Mouse (Mus musculus) MEL (cell line): ENCODE data around the gene Tbc1d1. TPM values are rescaled to one million over a fixed set of nuclear protein-coding genes. Genes with fewer than 3 reads are reported as not detected.

Source experiments
- DNase-seq: peaks from one replicate; pipeline ENCODE4 v3.0.0; 2011; ENCODE audit warnings: low read depth, low spot score
- H3K27ac ChIP-seq: 2 replicates; pipeline ENCODE4 v1.5.1; 2012; ENCODE audit warnings: low read depth, mild to moderate bottlenecking, control low read depth, low read length, moderate library complexity; ENCODE audit not compliant: control insufficient read depth
- H3K27me3 ChIP-seq, 2 experiments: fragments of 150-350 bp in 1 of 2; sonication (generic) in 1 of 2; 2 replicates each; pipeline ENCODE4 v1.6.1; 2012; ENCODE audit warnings: low read length in 2 of 2, mild to moderate bottlenecking in 2 of 2, improper control_type of control experiment in 1 of 2, moderate library complexity in 1 of 2; ENCODE audit not compliant: insufficient read depth in 2 of 2, control insufficient read depth in 1 of 2
- H3K36me3 ChIP-seq, 2 experiments: 2 replicates each; pipeline ENCODE4 v1.6.1; 2012 to 2014; ENCODE audit warnings: low read length in 2 of 2, improper control_type of control experiment in 1 of 2, inconsistent platforms in 1 of 2, mild to moderate bottlenecking in 1 of 2; ENCODE audit not compliant: insufficient read depth in 2 of 2, control insufficient read depth in 1 of 2
- H3K4me1 ChIP-seq, 2 experiments: fragments of 150-350 bp in 1 of 2; sonication (generic) in 1 of 2; 2 replicates each; pipeline ENCODE4 v1.6.1; 2012; ENCODE audit warnings: low read length in 2 of 2, improper control_type of control experiment in 1 of 2, mild to moderate bottlenecking in 1 of 2; ENCODE audit not compliant: insufficient read depth in 2 of 2, control insufficient read depth in 1 of 2
- H3K4me3 ChIP-seq, 2 experiments: fragments of 150-350 bp in 1 of 2; sonication (generic) in 1 of 2; 2 replicates each; pipeline ENCODE4 v1.5.1; 2012; ENCODE audit warnings: low read depth in 2 of 2, low read length in 2 of 2, mild to moderate bottlenecking in 2 of 2, moderate library complexity in 2 of 2, control low read depth in 1 of 2, improper control_type of control experiment in 1 of 2; ENCODE audit not compliant: control insufficient read depth in 1 of 2, insufficient read depth in 1 of 2
- H3K79me2 ChIP-seq: 2 replicates; pipeline ENCODE4 v1.6.1; 2012; ENCODE audit warnings: mild to moderate bottlenecking, low read length, moderate library complexity; ENCODE audit not compliant: control insufficient read depth, poor library complexity, insufficient read depth
- H3K9ac ChIP-seq: 2 replicates; pipeline ENCODE4 v1.6.1; 2012; ENCODE audit warnings: low read depth, mild to moderate bottlenecking, control low read depth, low read length, moderate library complexity; ENCODE audit not compliant: control insufficient read depth, poor library complexity, severe bottlenecking
- H3K9me3 ChIP-seq: fragments of 150-350 bp; sonication (generic); replicated peaks from 2 replicates; pipeline ENCODE4 v1.6.1; 2012; ENCODE audit warnings: mild to moderate bottlenecking, low read length, improper control_type of control experiment, moderate library complexity; ENCODE audit not compliant: insufficient read depth
- BHLHE40 ChIP-seq: IDR thresholded peaks from 2 replicates; pipeline ENCODE4 v1.6.1; 2012; ENCODE audit warnings: low read depth, mild to moderate bottlenecking, inconsistent platforms, low read length, improper control_type of control experiment, borderline replicate concordance
- CHD1 ChIP-seq: IDR thresholded peaks from 2 replicates; pipeline ENCODE4 v1.6.1; 2012; ENCODE audit warnings: low read depth, mild to moderate bottlenecking, inconsistent platforms, low read length, improper control_type of control experiment
- CTCF ChIP-seq, 3 experiments: IDR thresholded peaks in 2 of 3; conservative IDR thresholded peaks in 1 of 3; 2 replicates each; pipeline ENCODE4 v1.5.1; 2011 to 2012; ENCODE audit warnings: low read length in 3 of 3, low read depth in 2 of 3, mild to moderate bottlenecking in 2 of 3, improper control_type of control experiment in 1 of 3, inconsistent platforms in 1 of 3, mixed read lengths in 1 of 3, moderate library complexity in 1 of 3; ENCODE audit not compliant: control insufficient read depth in 1 of 3, insufficient read depth in 1 of 3, poor library complexity in 1 of 3, severe bottlenecking in 1 of 3
- E2F4 ChIP-seq: IDR thresholded peaks from 2 replicates; pipeline ENCODE4 v1.6.1; 2011; ENCODE audit warnings: low read depth, low read length, improper control_type of control experiment, borderline replicate concordance
- EP300 ChIP-seq, 2 experiments: IDR thresholded peaks; 2 replicates each; pipeline ENCODE4 v1.6.1; 2011; ENCODE audit warnings: improper control_type of control experiment in 2 of 2, low read length in 2 of 2, low read depth in 1 of 2, mild to moderate bottlenecking in 1 of 2
- GATA1 ChIP-seq: IDR thresholded peaks from 2 replicates; pipeline ENCODE4 v1.6.1; 2011; ENCODE audit warnings: low read depth, low read length, improper control_type of control experiment
- JUND ChIP-seq: IDR thresholded peaks from 2 replicates; pipeline ENCODE4 v1.6.1; 2011; ENCODE audit warnings: low read depth, mild to moderate bottlenecking, improper control_type of control experiment, low read length
- MAFK ChIP-seq: IDR thresholded peaks from 2 replicates; pipeline ENCODE4 v1.6.1; 2011; ENCODE audit warnings: low read depth, mild to moderate bottlenecking, low read length, improper control_type of control experiment, borderline replicate concordance
- MAZ ChIP-seq: IDR thresholded peaks from 2 replicates; pipeline ENCODE4 v1.6.1; 2012; ENCODE audit warnings: low read depth, mild to moderate bottlenecking, inconsistent platforms, low read length, improper control_type of control experiment
- MEF2A ChIP-seq: IDR thresholded peaks from 2 replicates; pipeline ENCODE4 v1.6.1; 2014; ENCODE audit warnings: low read depth, mild to moderate bottlenecking, inconsistent platforms, low read length, improper control_type of control experiment; ENCODE audit not compliant: poor library complexity, insufficient replicate concordance, severe bottlenecking; ENCODE audit errors: extremely low read depth
- NELFE ChIP-seq: IDR thresholded peaks from 2 replicates; pipeline ENCODE4 v1.6.1; 2011; ENCODE audit warnings: low read depth, low read length, improper control_type of control experiment
- POLR2AphosphoS2 ChIP-seq: IDR thresholded peaks from 2 replicates; pipeline ENCODE4 v1.6.1; 2011; ENCODE audit warnings: low read length, improper control_type of control experiment
- RAD21 ChIP-seq: IDR thresholded peaks from 2 replicates; pipeline ENCODE4 v1.6.1; 2011; ENCODE audit warnings: mild to moderate bottlenecking, low read depth, low read length, improper control_type of control experiment
- RCOR1 ChIP-seq: IDR thresholded peaks from 2 replicates; pipeline ENCODE4 v1.6.1; 2012; ENCODE audit warnings: low read depth, mild to moderate bottlenecking, inconsistent platforms, low read length, improper control_type of control experiment
- TAL1 ChIP-seq: IDR thresholded peaks from 2 replicates; pipeline ENCODE4 v1.6.1; 2012; ENCODE audit warnings: mild to moderate bottlenecking, inconsistent platforms, low read length, moderate library complexity, mixed read lengths
- TBP ChIP-seq: IDR thresholded peaks from 2 replicates; pipeline ENCODE4 v1.8.0; 2011; ENCODE audit warnings: low read depth, low read length, improper control_type of control experiment
- UBTF ChIP-seq: IDR thresholded peaks from 2 replicates; pipeline ENCODE4 v1.6.1; 2012; ENCODE audit warnings: low read depth, mild to moderate bottlenecking, inconsistent platforms, low read length, improper control_type of control experiment, moderate library complexity, borderline replicate concordance; ENCODE audit not compliant: insufficient read depth
- USF1 ChIP-seq: IDR thresholded peaks from 2 replicates; pipeline ENCODE4 v1.6.1; 2014; ENCODE audit warnings: low read depth, mild to moderate bottlenecking, inconsistent platforms, low read length, improper control_type of control experiment, moderate library complexity
- polyA plus RNA-seq, 2 experiments: library from polyadenylated mRNA; stranded (reverse) in 1 of 2; unstranded in 1 of 2; fragments of >175 nt in 1 of 2; fragments of >200 nt in 1 of 2; gene quantifications; 2 replicates each; pipeline versions ENCODE4 v1.2.1 to v1.2.4; 2012; ENCODE audit warnings: low replicate concordance in 2 of 2, low read depth in 1 of 2; ENCODE audit not compliant: insufficient read length in 2 of 2, insufficient read depth in 1 of 2, missing spikeins in 1 of 2
- total RNA-seq: library from RNA; depleted of rRNA; stranded (reverse); fragments of 300-350 nt; gene quantifications from 2 replicates; pipeline ENCODE4 v1.2.3, GENCODE M21; 2012

The Tbc1d1 gene
- total and polyA plus RNA-seq, 3 experiments: 22.5 to 24.4 TPM; not detected in 1

DNA sequence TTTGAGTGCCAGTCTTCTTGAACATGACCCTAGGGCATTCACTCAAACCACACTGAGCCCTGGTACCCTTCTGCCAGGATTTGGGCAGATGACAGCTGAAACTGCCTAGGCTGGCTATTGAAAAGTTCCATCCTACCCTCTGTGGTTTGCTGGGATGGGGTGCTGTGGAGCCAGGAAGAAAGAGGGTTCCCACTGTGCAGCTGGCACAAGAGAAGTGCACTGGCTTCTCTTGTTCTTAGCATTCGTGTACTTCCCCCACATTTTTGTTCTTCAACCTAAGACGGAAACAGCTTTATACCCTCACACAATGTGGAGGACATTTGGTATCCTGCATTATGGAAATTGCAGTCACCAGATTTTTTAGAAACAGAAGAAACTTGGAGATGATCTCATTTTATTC is 9.7 kb downstream of the Tbc1d1 start:
- Histone ChIP-seq H3K27ac (no peak overlapping the region), H3K36me3 (peaks cover 0 to 22% of the 10 kb centered on the region in 2 experiments; a peak in 2 of 4 replicates), H3K9me3 (no peaks in the 10 kb centered on the region), H3K9ac (no peak overlapping the region), H3K79me2 (peaks cover 2% of the 10 kb centered on the region; the same call in 1 of the 2 replicates), H3K27me3 (no peaks in the 10 kb centered on the region), H3K4me1 (peaks cover 18 to 29% of the 10 kb centered on the region in 2 experiments), H3K4me3 (no peak overlapping the region)
- TF ChIP-seq USF1: no peak
- no peak for TF ChIP-seq POLR2AphosphoS2
- TF ChIP-seq CHD1: no peak
- TF ChIP-seq E2F4: no peak
- no peak for TF ChIP-seq GATA1
- no peak for DNase-seq

DNA sequence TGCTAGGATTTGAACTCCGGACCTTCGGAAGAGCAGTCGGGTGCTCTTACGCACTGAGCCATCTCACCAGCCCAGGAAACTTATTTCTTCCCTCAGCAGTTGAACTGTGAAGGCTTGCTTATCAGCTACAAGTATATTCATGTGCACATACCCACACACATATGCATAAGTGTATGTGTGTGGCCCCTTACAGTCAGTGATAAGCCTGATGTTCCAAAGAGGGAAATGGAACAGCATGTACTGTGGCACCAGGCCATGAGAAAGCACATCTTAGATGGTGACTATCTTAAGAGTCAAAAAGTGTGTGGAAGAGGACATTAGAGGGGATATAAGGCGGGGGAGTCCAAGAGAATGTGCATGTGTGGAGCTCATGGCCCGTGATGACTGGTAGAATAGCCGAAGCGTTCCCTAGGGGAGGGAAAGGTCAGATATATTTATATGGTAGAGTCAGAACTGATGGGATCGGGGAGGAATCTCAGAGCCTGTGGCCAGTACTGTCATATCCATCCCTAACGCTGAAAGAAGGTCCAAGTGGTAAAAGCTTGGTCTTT is 13.0 kb downstream of the Tbc1d1 start:
- DNase-seq: peak; percentile 44
- peaks cover 6 to 9% of the 10 kb centered on the region in 2 experiments for H3K4me1 ChIP-seq
- H3K79me2 ChIP-seq: no peaks in the 10 kb centered on the region; the same call in 1 of the 2 replicates
- peaks cover 4 to 10% of the 10 kb centered on the region in 2 experiments for H3K36me3 ChIP-seq
- no peaks in the 10 kb centered on the region for H3K9me3 ChIP-seq
- H3K9ac ChIP-seq: no peak overlapping the region
- H3K27me3 ChIP-seq: no peaks in the 10 kb centered on the region
- TF ChIP-seq MEF2A (no peak), EP300 (IDR thresholded peaks at IDR 0.05; ENCODE audit: low read depth in 1 of 2, low read length in 2 of 2) (0 out of 4 replicates have a peak, but pooled peaks have one; percentile 22 to 27)
- no peak overlapping the region for H3K4me3 ChIP-seq
- no peak overlapping the region for H3K27ac ChIP-seq

DNA sequence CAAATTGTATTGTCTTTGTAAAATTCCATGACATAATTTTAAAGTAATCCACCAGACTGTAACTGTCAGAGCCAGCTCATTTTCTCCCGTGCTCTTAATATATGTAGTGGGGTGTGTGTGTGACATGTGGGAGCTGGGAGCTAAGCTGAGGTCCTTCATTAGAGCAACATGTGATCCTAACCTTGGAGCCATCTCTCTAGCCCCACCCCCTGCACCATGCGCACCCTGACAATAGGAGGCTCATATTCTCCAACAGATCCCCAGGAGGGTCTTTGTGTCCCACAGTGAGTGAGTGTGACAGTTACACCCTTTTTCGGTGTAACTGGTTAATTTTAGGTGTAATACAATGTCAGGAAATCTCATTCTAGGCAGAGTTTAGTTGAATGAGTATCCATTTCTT is 16.8 kb downstream of the Tbc1d1 start:
- peaks cover 4 to 10% of the 10 kb centered on the region in 2 experiments for H3K36me3 ChIP-seq

More for the DNA sequence above, 16.8 kb downstream of the Tbc1d1 start:
- H3K9me3 ChIP-seq: no peaks in the 10 kb centered on the region
- H3K4me1 ChIP-seq: peaks cover 6 to 9% of the 10 kb centered on the region in 2 experiments
- no peak for DNase-seq
- H3K4me3 ChIP-seq: no peak overlapping the region
- no peak overlapping the region for H3K9ac ChIP-seq
- H3K27me3 ChIP-seq: no peaks in the 10 kb centered on the region
- H3K27ac ChIP-seq: no peak overlapping the region
- TF ChIP-seq POLR2AphosphoS2 (no peak), NELFE (no peak), CTCF (IDR thresholded peaks at IDR 0.05 in 2 of 3, conservative IDR thresholded peaks at IDR 0.05 in 1 of 3; ENCODE audit: control insufficient read depth in 1 of 3, insufficient read depth in 1 of 3, low read depth in 2 of 3, low read length in 3 of 3, poor library complexity in 1 of 3, severe bottlenecking in 1 of 3) (no peak), TAL1 (no peak), BHLHE40 (no peak), EP300 (IDR thresholded peaks at IDR 0.05; ENCODE audit: low read depth in 1 of 2, low read length in 2 of 2) (no peak), MAFK (no peak), JUND (no peak), MAZ (no peak), RAD21 (no peak), UBTF (no peak), GATA1 (no peak), RCOR1 (no peak), TBP (no peak)
- no peaks in the 10 kb centered on the region; the same call in 1 of the 2 replicates for H3K79me2 ChIP-seq
